Mouse (Mus musculus): ENCODE results near the gene Snrpg.
"Not testable (repeated sequence)": the region's sequence is repeated elsewhere in the genome, so short reads cannot be mapped to it uniquely, and the experiment has no call there.

The Snrpg gene

DNA sequence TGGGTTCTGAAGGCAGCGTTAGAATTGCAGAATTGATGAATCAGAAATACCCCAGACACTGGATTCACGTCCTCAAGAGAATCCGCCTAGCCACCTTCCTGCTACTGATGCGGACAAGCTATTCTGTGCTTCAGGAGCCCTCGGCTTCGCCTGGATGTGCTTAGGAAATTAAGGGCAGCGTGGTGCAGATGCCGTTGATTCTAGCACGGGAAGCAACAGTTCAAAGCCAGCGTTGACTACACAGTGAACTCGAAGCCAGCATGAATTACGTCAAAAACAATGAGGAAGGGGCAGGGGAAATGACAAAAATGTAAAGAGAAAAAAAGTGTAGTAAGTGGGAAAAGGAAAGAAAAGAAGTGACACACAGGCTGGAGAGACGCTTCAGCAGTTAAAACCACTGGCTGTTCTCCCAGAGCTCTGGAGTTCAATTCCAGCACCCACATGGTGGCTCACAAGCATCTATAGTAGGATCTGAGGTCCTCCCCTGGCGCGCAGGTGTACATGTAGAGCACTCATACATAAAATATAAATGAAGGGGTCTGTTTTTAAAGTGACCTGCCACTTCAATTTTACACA, at the start of gene Snrpg:
TSS of gene Snrpg (plus strand) at position 541 of the 576 bp plus-strand sequence.
- DNase-seq (ENCODE audit: low read depth): no peak

DNA sequence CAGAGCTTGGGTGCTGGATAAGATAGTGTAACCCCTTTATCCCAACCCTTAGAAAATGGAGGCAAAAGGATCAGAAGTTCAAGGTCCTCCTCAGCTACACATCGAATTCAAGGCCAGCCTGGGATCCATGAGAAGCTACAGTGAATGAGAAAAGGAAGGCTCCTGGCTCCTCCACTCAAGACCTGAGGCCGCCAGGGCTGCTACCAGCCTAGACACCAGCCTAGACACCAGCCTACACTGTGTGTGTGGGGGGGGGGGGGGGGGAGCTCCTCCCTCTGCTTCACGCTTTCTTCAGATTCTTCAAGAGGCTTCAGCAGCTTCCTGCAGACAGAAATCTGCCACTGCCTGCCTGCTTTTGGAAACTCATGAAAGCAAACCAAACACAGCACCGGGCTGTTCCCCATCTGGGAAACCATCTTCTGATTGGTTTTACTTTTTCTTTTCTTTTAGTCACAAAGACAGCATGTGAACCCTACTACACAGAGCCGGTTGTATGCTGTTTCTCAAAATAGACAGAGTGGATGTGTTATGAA, 49.0 kb upstream of the Snrpg start:
- no peak for DNase-seq (ENCODE audit: low read depth)

DNA sequence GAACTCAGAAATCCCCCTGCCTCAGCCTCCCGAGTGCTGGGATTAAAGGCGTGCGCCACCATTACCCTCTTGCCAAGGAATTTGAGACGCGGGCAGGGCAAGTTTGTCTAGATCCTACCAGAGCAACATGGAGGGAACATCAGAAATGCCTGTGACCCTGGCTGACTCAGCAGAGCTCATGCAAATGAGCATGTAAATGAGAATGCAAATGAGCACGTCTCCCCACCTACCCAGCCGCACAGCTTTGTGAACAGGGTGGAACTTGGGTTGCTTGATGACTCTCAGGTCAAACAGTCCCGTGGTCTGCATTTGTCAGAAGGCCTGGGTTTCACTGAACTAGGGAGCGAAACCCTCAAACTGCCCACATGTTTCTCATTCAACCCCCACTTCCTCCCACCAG, 48.1 kb upstream of the Snrpg start:
- DNase-seq (ENCODE audit: low read depth): no peak

DNA sequence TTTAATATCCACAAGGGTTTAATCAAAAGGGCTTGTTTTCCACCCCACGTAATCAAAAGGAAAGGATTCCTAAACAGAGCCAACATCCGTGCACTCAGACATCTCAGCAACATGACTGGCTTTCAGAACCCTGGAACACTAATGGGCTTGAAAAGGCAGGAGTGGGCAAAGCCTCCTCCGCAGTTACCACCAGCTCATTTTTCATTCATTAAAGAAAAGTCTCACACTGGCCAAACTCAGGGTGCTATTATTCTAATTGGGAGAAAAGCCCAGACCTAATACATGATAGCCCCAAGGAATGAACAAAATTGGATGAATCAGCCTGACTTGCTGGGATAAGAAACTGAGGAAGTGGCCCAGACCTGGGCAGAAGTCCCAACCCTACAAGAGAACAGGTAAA, 46.7 kb upstream of the Snrpg start:
- no peak for DNase-seq (ENCODE audit: low read depth)

DNA sequence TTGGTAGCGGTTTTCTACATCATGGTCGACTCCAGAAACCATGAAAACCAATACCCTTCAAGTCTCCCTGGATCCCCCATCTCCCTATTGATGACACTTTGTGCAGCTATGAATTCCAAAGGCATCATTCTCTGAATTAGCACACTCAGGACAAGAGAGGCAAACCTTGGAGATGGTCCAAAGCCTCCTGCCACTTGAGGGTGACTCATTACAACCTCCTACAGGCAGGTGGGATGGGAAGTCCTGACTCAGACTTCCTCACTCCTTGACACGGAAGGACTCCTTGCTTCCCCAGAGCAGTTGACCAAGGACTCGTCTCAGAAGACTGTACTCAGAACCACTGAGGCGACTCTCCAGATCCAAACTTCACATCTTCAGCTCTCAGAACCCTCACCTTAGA, 45.5 kb upstream of the Snrpg start:
- no peak for DNase-seq (ENCODE audit: low read depth)

DNA sequence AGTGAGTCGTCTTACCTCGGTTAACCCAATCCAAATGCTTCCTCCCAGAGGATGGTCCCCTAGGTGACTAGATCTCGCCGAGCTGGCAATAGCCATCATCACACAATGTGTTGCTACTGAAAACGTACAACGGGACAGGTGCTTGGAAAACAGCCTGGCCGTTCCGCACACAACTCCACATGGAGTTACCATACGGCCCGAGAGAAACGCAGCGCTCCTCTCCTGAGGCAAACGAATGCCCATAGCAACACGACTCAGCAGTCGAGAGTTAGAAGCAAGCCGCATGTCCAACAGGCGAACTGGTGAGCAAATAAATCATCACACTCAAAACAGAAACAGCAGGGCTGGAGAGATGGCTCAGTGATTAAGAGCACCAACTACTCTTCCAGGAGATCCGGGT, 44.2 kb upstream of the Snrpg start:
- no peak for DNase-seq (ENCODE audit: low read depth)

DNA sequence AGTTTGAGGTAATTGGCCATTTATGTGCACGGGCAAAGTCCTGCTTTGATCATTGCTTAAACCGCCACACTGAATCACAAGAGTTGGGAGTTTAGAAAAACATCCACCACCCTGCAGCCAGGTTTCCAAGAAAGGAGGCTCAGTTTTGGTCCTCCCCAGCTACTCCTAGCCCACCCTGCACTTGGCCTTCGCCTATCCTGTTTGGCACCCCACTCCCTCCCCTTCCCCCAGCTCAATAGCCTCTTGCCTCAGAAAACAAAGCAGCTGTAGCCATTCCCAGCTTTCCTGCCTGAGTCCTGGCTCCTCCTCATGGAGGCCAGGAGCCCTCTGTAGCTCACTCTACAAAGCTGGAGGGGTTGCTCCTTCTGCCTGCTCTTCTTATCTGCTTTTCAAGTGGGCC, 42.7 kb upstream of the Snrpg start:
- DNase-seq (ENCODE audit: low read depth): no peak

DNA sequence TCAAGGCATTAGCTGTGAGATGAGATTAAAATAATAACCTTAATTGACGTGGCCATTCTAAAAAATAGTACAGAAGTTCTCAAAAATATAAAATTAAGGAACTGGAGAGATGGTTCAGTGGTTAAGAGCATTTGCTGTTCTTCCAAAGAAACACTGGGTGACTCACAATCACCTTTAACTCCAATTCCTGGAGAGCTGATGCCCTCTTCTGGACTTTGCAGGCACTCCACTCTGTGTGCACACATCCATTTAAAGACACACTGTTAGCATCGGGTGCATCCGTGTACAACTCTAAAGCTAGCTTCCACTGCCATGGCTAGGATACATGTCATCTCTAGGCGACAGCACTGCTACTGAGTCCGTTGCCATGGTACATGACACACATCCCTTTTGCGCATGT, 41.2 kb upstream of the Snrpg start:
- DNase-seq (ENCODE audit: low read depth): no peak

DNA sequence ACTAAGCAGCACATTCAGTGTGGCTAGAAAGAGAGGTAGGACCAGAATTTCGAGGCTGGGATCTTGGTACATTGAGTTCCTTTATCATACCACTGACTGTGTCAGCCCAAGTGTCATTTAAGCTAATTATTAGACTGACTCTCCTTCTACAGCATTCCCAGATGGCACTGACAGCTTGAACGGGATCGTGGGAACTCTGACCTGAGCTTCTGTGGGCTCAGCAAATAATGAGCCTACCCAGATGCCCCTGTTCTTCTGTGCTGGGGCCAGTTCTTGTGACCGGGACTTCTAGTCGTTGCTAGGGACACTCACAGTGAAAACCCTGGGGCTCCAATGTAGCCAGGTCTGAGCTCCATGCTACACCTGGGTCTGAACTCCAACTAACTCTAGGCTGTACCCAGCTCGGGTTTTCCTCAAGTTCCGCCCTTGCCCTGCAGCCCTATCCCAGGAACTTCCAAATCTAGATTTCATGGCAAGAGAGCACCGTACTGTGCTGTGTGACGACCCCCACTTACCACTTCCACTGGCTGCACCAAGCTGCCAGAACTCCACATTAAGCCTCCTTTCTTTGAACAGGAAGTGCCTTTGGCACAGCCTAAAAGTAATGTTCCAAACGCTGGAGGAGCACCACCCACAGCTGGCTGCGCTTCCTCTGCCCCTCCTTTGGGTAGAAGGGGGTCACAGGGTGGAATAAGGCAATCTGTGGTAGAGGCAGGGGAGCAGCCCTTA, 35.8 kb upstream of the Snrpg start:
- DNase-seq (ENCODE audit: low read depth): no peak

DNA sequence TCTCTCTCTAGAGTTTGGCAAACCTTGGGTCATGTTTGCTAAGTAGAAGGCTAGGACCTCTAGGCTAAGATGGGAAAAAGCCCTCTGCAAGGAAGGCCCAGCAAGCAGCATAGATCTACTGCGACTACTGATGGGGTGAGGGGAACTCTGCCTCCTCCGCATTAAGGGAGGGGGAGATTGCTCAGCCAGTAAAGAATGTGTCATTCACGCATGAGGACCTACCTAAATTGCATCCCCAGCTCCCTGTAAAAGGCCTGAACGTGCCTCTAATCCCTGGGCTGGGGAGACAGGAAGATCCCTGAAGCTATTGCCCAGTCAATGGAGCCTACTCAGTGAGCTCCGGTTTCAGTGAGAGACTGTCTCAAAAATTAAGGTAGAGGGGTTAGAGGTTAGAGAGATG, 35.2 kb upstream of the Snrpg start:
- DNase-seq (ENCODE audit: low read depth): no peak

DNA sequence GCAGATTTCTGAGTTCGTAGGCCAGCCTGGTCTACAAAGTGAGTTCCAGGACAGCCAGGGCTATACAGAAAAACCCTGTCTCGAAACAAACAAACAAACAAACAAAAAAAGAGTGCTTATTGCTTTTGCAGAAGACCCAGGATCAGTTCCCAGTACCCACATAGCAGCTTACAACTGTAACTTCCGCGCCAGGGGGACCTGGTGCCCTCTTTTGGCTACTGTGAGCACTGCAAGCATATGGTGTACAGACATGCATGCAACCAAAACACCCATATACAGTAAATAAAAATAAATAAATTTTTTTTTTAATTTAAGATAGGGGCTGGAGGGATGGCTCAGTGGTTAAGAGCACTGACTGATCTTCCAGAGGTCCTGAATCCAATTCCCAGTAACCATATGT, 34.8 kb upstream of the Snrpg start:
- DNase-seq (ENCODE audit: low read depth): not testable (repeated sequence)

DNA sequence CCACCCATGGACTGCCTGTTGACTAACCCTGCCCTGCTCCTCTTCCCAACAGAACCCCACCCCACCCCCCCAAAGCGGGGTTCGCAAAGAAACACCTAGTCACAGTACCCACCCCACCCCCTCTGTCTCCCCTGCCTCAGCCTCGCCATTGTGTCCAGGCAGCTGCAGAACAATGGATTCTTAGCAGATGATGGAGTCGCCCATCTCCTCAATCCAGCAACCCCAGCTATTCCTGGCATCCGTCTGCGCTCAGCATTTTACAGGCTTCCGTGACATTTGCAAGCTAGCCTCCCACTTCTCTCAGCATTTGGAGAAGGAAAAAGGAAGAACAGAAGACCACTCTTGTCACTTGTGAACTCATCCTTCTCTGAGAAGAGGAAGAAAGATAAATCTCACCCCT, 27.4 kb upstream of the Snrpg start:
- no peak for DNase-seq (ENCODE audit: low read depth)

DNA sequence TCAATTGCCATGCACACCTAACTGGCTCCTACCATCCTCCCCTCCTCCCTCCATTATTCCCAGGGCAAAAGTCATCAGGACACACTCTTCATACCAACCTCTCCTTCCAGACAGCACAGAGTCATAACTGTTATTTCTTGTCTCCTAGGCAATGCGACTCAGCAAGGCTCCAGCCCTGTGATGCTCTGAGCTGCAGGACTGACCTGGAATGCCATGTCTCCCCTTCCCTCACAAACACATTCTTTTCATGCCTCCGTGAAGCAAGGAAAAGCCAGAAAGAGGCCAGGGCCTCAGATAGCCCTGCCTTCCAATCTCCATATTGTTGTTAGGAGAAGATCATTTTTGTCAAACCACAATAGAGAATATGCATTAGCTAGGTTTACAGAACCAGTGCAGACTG, 25.0 kb upstream of the Snrpg start:
- no peak for DNase-seq (ENCODE audit: low read depth)

DNA sequence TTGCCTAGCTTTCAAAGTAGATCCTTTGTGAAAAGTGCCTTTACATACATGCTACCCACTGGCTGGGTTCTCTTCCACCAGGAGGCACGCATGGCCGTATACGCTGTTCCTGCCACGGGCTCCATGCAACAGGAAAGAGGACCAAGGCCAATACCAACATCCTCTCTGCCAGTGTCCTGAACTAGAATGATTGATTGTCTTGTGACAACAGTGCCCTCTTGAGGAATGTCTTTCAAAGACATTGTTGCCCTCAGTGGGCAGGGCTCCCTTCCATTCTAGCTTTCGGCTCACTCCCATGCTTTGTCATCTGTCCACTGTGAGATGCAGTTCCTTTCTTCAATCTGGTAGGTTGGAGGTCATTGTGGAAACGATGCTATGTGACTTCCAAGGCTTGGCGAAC, 21.8 kb upstream of the Snrpg start:
- no peak for DNase-seq (ENCODE audit: low read depth)

DNA sequence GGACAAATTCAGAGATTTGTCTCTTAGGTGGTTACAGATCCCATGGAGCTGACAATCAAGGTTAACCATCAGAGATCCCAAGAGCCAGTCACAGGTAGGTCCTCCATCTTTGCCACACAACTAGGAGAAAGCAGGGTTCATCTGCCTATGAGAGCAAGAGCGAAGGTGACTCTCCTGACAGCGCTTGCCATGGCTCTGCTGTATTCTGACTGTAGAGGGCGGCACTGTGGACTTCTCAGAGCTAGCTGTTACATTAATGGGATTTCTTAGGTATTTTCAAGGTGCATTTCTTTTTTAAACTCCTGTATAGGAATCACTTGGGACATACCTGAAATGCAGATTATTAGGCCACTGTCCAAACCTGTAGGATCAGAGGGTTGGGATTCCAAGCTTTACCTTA, 16.2 kb upstream of the Snrpg start:
- DNase-seq (ENCODE audit: low read depth): no peak

DNA sequence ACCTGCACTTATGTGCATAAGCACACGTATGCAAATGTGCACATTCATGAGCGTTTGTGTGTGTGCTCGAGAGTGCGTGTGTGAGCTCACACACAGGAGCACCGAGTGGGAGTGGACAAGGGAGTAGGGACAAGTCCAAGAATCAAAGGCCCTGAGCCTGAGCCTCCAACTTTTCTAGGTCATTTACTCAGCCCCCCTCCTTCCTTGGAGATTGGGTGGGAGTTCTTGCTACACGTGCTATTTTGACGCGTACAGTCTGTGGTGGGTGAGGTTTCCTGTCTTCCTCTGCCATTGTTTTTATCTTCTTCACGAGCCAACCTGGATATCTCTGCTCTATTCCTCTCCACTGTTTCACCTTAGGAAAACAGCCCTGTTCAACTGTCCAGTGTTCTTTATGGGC, 14.1 kb upstream of the Snrpg start:
- no peak for DNase-seq (ENCODE audit: low read depth)

DNA sequence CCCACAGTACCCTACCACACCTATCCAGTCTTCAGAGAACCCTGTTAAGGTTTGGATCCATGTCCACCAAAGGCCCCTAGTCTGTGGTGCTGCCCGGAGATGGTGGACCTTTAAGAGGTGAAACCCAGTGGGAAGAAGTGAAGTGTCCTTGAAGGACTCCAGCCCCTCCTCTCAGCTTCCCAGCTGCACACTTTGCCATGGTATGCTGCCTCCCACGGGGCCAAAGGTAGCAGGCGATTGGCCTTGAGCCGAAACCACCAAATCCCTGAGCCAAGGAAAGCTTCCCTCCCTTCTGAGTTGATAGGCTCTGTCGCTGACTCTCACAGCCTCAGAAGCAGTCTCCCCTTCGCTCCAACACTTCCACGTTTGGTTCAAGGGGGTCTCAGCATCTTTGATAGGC, 10.4 kb upstream of the Snrpg start:
- DNase-seq (ENCODE audit: low read depth): no peak

DNA sequence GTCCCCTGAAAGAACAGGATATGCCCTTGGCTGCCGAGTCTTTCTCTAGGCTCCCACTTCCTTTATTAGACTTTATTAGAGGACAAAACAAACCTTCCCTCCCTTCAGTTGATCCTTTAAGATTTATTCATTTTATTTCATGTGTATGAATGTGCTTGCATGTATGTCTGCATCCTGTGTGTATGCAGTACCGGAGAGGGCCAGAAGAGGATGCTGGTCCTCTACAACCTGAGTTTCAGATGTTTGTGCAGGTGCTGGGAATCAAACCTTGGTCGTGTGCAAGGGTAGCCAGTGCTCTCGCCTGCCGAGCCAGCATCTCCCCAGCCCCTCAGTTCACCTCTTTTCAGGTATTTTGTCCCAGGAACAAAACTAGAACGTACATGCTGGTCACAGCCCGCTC, 9.7 kb upstream of the Snrpg start:
- no peak for DNase-seq (ENCODE audit: low read depth)

DNA sequence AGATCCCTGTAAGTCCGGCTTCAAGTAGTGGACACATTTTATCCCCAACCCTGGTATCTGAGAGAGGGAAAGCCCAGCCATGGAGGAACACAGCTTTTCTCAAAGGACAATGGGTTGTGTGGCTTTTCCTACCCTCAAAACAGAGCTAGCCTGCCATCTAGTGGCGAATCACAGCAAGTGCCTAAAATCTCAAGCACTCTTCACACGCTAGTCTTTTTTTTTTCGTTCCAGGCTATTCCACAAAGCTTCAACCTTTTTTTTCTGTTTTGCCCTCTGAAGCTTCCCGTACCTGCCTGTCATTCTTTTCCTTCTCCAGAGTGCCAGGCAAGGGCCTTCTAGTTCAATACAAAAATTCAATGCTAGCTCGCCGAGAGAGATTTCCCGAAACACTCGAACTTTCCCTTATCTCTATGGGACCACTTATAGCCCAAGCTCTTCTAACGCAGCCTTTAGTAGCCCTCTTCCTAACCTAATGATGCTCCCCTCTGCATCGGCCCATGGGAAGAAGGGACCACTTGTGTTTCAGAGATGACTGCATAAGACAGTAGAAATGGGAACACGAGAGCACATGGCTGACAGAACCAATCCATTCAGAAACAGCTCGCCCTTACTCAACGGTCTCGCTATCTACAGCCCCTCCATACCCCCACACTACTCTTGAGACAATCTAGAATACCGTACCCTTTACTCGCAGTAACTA, 6.5 kb upstream of the Snrpg start:
- peak; percentile 78 for DNase-seq (ENCODE audit: low read depth)

DNA sequence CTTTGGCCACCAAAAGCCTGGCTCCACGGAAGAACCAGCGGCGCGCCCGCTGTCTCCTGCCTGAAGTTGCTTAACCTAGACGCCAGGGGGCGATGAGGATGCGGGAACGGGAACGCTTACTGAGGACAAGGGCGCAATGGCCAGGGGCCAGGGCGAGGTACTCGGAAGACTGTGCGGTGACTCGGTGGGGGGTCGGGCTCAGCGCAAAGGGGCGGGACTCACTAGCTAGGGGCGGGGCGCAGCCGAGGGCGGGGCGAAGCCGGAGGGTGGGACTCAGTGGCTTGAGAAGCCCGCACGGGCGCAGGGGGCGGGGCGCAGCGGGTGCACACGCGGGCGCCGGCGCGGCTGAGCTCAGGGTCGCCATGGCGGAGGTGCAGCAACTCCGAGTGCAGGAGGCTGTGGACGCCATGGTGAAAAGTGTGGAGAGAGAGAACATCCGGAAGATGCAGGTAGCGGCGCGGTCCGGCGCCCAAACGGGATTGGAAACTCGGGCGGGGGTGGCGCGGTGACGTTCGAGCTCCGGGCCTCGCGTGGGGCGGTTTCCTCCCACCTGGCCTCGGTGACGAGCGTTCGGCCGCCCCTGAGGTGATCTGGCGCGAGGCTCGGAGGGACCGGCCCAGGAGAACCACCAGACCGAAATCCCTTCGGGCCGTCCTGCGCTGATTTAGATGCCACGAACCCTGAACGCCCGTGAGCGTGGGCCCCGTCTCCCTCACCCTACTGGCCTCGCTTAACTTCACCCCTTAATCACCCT, 5.6 kb upstream of the Snrpg start, which contains the start of gene Fam136a:
TSS of gene Fam136a (plus strand) at position 276 of the 754 bp plus-strand sequence.
- peak; percentile 96 for DNase-seq (ENCODE audit: low read depth)

DNA sequence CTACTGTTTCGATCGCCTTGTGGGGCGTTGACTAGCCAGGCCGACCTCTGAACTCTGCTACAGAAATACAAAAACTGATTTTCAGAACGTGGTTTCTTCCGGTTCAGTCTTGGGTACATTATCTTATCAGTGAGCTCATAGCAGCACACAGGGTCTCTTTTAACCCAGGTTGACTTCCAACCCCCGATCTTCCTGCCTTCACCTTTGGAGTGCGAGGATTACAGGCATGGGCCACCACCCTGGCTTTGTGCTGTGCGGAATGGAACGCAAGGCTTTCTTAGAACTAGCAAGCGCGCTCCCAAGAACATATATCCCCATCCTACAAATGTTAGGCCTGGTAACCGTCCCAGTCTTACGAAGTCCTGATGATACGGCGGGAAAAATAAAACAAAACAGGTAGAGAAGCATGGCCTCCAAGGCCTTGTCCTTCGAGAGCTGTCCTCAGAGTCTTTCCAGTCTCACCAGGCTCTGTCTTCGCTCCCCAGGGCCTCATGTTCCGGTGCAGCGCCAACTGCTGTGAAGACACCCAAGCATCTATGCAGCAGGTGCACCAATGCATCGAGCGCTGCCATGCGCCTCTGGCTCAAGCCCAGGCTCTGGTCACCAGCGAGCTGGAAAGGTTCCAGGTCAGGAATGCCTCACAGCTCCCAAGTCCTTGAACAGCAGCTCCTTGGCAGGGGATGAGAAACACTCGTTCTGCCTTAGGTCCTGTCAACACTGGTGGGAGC, 4.8 kb upstream of the Snrpg start:
- no peak for DNase-seq (ENCODE audit: low read depth)

DNA sequence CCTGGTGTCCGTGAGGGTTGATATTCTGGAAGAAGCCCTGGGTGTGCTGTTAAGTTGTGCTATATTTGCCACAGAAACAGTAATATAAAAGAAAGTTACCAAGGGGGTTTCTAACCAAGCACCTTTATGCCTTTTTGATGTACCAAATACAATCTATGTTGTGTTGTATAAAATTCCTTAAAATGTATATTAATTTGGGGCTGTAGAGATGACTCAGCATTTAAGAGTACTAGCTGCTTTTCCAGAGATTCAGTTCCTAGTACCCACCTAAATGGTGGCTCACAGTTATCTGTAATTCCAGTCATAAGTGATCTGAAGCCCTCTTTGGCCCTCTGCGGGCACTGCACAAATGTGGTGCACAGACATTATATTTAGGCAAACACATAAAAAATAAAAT, 4.3 kb upstream of the Snrpg start:
- DNase-seq (ENCODE audit: low read depth): no peak
